Mouse (Mus musculus) lung, adult 2 months (tissue): ENCODE measurements around the gene Mrtfa.

Experiments used
- CTCF ChIP-seq: fragments of 200-500 bp; IDR thresholded peaks from 2 replicates; pipeline ENCODE4 v1.5.1; 2011; ENCODE audit warnings: mild to moderate bottlenecking, low read length, control low read depth; ENCODE audit not compliant: insufficient read depth
- POLR2A ChIP-seq: fragments of 200-500 bp; IDR thresholded peaks from 2 replicates; pipeline ENCODE4 v1.6.1; 2011; ENCODE audit warnings: low read depth, mild to moderate bottlenecking, control low read depth, low read length, borderline replicate concordance; ENCODE audit errors: extremely low read depth

DNA sequence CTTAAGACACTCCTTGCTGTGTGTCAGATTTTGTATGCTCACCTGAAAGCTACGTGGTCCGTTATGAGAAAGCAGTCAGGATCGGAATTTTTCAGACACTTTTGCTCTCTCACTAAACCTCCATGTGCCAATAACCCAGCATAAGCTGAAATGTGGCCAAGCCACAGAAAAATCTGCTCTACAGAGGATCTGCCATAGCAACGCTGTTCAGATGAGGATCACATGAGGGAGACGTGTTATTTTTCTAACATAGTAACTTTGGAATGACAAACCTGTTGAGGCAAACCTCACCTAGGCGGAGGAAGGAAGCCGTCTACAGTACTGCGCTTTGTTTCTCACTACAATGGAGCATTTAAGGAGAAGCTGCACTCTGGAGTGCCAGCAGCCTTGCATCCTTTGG is 60.6 kb downstream of the Mrtfa start:
- no peak for TF ChIP-seq CTCF
- TF ChIP-seq POLR2A: no peak
